Mouse (Mus musculus) MEL (cell line): ENCODE measurements around the gene Olfr90. TPM values are rescaled to one million over a fixed set of nuclear protein-coding genes. Genes with fewer than 3 reads are reported as not detected.

Experiments used
- DNase-seq: peaks from one replicate; pipeline ENCODE4 v3.0.0; 2011; ENCODE audit warnings: low read depth, low spot score
- H3K27ac ChIP-seq: 2 replicates; pipeline ENCODE4 v1.5.1; 2012; ENCODE audit warnings: low read depth, mild to moderate bottlenecking, control low read depth, low read length, moderate library complexity; ENCODE audit not compliant: control insufficient read depth
- H3K27me3 ChIP-seq, 2 experiments: fragments of 150-350 bp in 1 of 2; sonication (generic) in 1 of 2; 2 replicates each; pipeline ENCODE4 v1.6.1; 2012; ENCODE audit warnings: low read length in 2 of 2, mild to moderate bottlenecking in 2 of 2, improper control_type of control experiment in 1 of 2, moderate library complexity in 1 of 2; ENCODE audit not compliant: insufficient read depth in 2 of 2, control insufficient read depth in 1 of 2
- H3K36me3 ChIP-seq, 2 experiments: 2 replicates each; pipeline ENCODE4 v1.6.1; 2012 to 2014; ENCODE audit warnings: low read length in 2 of 2, improper control_type of control experiment in 1 of 2, inconsistent platforms in 1 of 2, mild to moderate bottlenecking in 1 of 2; ENCODE audit not compliant: insufficient read depth in 2 of 2, control insufficient read depth in 1 of 2
- H3K4me1 ChIP-seq, 2 experiments: fragments of 150-350 bp in 1 of 2; sonication (generic) in 1 of 2; 2 replicates each; pipeline ENCODE4 v1.6.1; 2012; ENCODE audit warnings: low read length in 2 of 2, improper control_type of control experiment in 1 of 2, mild to moderate bottlenecking in 1 of 2; ENCODE audit not compliant: insufficient read depth in 2 of 2, control insufficient read depth in 1 of 2
- H3K4me3 ChIP-seq, 2 experiments: fragments of 150-350 bp in 1 of 2; sonication (generic) in 1 of 2; 2 replicates each; pipeline ENCODE4 v1.5.1; 2012; ENCODE audit warnings: low read depth in 2 of 2, low read length in 2 of 2, mild to moderate bottlenecking in 2 of 2, moderate library complexity in 2 of 2, control low read depth in 1 of 2, improper control_type of control experiment in 1 of 2; ENCODE audit not compliant: control insufficient read depth in 1 of 2, insufficient read depth in 1 of 2
- H3K79me2 ChIP-seq: 2 replicates; pipeline ENCODE4 v1.6.1; 2012; ENCODE audit warnings: mild to moderate bottlenecking, low read length, moderate library complexity; ENCODE audit not compliant: control insufficient read depth, poor library complexity, insufficient read depth
- H3K9ac ChIP-seq: 2 replicates; pipeline ENCODE4 v1.6.1; 2012; ENCODE audit warnings: low read depth, mild to moderate bottlenecking, control low read depth, low read length, moderate library complexity; ENCODE audit not compliant: control insufficient read depth, poor library complexity, severe bottlenecking
- H3K9me3 ChIP-seq: fragments of 150-350 bp; sonication (generic); replicated peaks from 2 replicates; pipeline ENCODE4 v1.6.1; 2012; ENCODE audit warnings: mild to moderate bottlenecking, low read length, improper control_type of control experiment, moderate library complexity; ENCODE audit not compliant: insufficient read depth
- CHD2 ChIP-seq: IDR thresholded peaks from 2 replicates; pipeline ENCODE4 v1.6.1; 2011; ENCODE audit warnings: low read length, improper control_type of control experiment
- CTCF ChIP-seq, 3 experiments: IDR thresholded peaks in 2 of 3; conservative IDR thresholded peaks in 1 of 3; 2 replicates each; pipeline ENCODE4 v1.5.1; 2011 to 2012; ENCODE audit warnings: low read length in 3 of 3, low read depth in 2 of 3, mild to moderate bottlenecking in 2 of 3, improper control_type of control experiment in 1 of 3, inconsistent platforms in 1 of 3, mixed read lengths in 1 of 3, moderate library complexity in 1 of 3; ENCODE audit not compliant: control insufficient read depth in 1 of 3, insufficient read depth in 1 of 3, poor library complexity in 1 of 3, severe bottlenecking in 1 of 3
- ETS1 ChIP-seq: IDR thresholded peaks from 2 replicates; pipeline ENCODE4 v1.6.1; 2012; ENCODE audit warnings: low read depth, mild to moderate bottlenecking, inconsistent platforms, low read length, improper control_type of control experiment, moderate library complexity
- GATA1 ChIP-seq: IDR thresholded peaks from 2 replicates; pipeline ENCODE4 v1.6.1; 2011; ENCODE audit warnings: low read depth, low read length, improper control_type of control experiment
- JUND ChIP-seq: IDR thresholded peaks from 2 replicates; pipeline ENCODE4 v1.6.1; 2011; ENCODE audit warnings: low read depth, mild to moderate bottlenecking, improper control_type of control experiment, low read length
- KAT2A ChIP-seq: conservative IDR thresholded peaks from 2 replicates; pipeline ENCODE4 v1.6.1; 2012; ENCODE audit warnings: low read depth, low read length, improper control_type of control experiment, inconsistent platforms
- MAX ChIP-seq: IDR thresholded peaks from 2 replicates; pipeline ENCODE4 v1.6.1; 2011; ENCODE audit warnings: low read length, improper control_type of control experiment
- MAZ ChIP-seq: IDR thresholded peaks from 2 replicates; pipeline ENCODE4 v1.6.1; 2012; ENCODE audit warnings: low read depth, mild to moderate bottlenecking, inconsistent platforms, low read length, improper control_type of control experiment
- MEF2A ChIP-seq: IDR thresholded peaks from 2 replicates; pipeline ENCODE4 v1.6.1; 2014; ENCODE audit warnings: low read depth, mild to moderate bottlenecking, inconsistent platforms, low read length, improper control_type of control experiment; ENCODE audit not compliant: poor library complexity, insufficient replicate concordance, severe bottlenecking; ENCODE audit errors: extremely low read depth
- MXI1 ChIP-seq: IDR thresholded peaks from 2 replicates; pipeline ENCODE4 v1.6.1; 2011; ENCODE audit warnings: mild to moderate bottlenecking, low read depth, low read length, improper control_type of control experiment
- MYB ChIP-seq: IDR thresholded peaks from 2 replicates; pipeline ENCODE4 v1.6.1; 2011; ENCODE audit warnings: mild to moderate bottlenecking, low read depth, low read length, improper control_type of control experiment
- MYC ChIP-seq: IDR thresholded peaks from 2 replicates; pipeline ENCODE4 v1.6.1; 2011; ENCODE audit warnings: low read depth, mild to moderate bottlenecking, low read length, improper control_type of control experiment, moderate library complexity
- NRF1 ChIP-seq: IDR thresholded peaks from 2 replicates; pipeline ENCODE4 v1.6.1; 2014; ENCODE audit warnings: low read depth, mild to moderate bottlenecking, inconsistent platforms, low read length, improper control_type of control experiment, moderate library complexity; ENCODE audit not compliant: poor library complexity, insufficient read depth, severe bottlenecking
- RAD21 ChIP-seq: IDR thresholded peaks from 2 replicates; pipeline ENCODE4 v1.6.1; 2011; ENCODE audit warnings: mild to moderate bottlenecking, low read depth, low read length, improper control_type of control experiment
- RCOR1 ChIP-seq: IDR thresholded peaks from 2 replicates; pipeline ENCODE4 v1.6.1; 2012; ENCODE audit warnings: low read depth, mild to moderate bottlenecking, inconsistent platforms, low read length, improper control_type of control experiment
- SIN3A ChIP-seq: IDR thresholded peaks from 2 replicates; pipeline ENCODE4 v1.6.1; 2012; ENCODE audit warnings: low read length, improper control_type of control experiment, inconsistent platforms
- UBTF ChIP-seq: IDR thresholded peaks from 2 replicates; pipeline ENCODE4 v1.6.1; 2012; ENCODE audit warnings: low read depth, mild to moderate bottlenecking, inconsistent platforms, low read length, improper control_type of control experiment, moderate library complexity, borderline replicate concordance; ENCODE audit not compliant: insufficient read depth
- USF2 ChIP-seq, 2 experiments: IDR thresholded peaks; 2 replicates each; pipeline ENCODE4 v1.6.1; 2011 to 2012; ENCODE audit warnings: improper control_type of control experiment in 2 of 2, low read length in 2 of 2, borderline replicate concordance in 1 of 2, inconsistent platforms in 1 of 2, low read depth in 1 of 2, mild to moderate bottlenecking in 1 of 2; ENCODE audit not compliant: insufficient read depth in 1 of 2
- ZC3H11A ChIP-seq: IDR thresholded peaks from 2 replicates; pipeline ENCODE4 v1.6.1; 2012; ENCODE audit warnings: low read depth, mild to moderate bottlenecking, inconsistent platforms, low read length, improper control_type of control experiment
- ZMIZ1 ChIP-seq: IDR thresholded peaks from 2 replicates; pipeline ENCODE4 v1.6.1; 2012; ENCODE audit warnings: low read depth, mild to moderate bottlenecking, inconsistent platforms, low read length, improper control_type of control experiment, moderate library complexity
- polyA plus RNA-seq, 2 experiments: library from polyadenylated mRNA; stranded (reverse) in 1 of 2; unstranded in 1 of 2; fragments of >175 nt in 1 of 2; fragments of >200 nt in 1 of 2; gene quantifications; 2 replicates each; pipeline versions ENCODE4 v1.2.1 to v1.2.4; 2012; ENCODE audit warnings: low replicate concordance in 2 of 2, low read depth in 1 of 2; ENCODE audit not compliant: insufficient read length in 2 of 2, insufficient read depth in 1 of 2, missing spikeins in 1 of 2
- total RNA-seq: library from RNA; depleted of rRNA; stranded (reverse); fragments of 300-350 nt; gene quantifications from 2 replicates; pipeline ENCODE4 v1.2.3, GENCODE M21; 2012

Gene Olfr90
- total and polyA plus RNA-seq, 3 experiments = 0.08 TPM; not detected in 1

DNA sequence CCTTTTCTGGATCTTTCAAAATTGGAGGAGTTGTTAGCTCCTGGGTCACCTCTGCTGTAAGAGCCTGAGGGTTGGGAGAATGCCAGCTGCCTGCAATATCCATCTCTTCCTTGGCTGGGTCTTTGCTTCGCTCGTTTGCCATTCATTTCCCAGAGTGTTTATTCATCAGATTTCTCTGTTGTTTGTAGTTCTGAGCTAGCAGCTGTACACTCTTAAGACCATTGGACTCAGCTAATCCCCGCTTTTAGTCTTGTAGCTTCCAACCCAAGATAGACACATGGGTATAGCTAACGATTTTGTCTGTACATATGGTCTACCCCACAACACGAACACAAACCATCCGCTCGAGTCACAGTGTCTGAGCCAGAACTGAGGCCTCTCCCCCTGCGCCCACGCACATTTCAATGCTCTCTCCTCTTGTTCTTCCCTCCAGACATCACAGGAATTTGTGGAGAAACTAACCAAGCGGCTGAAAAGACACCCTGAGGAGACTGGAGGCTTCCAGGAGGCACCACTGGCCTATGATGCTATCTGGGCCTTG lies 26.1 kb downstream of the Olfr90 start:
- Histone ChIP-seq H3K27me3 (no peaks in the 10 kb centered on the region), H3K27ac (no peak overlapping the region), H3K9me3 (no peaks in the 10 kb centered on the region), H3K79me2 (no peaks in the 10 kb centered on the region), H3K9ac (no peak overlapping the region), H3K4me1 (peaks cover 0 to 3% of the 10 kb centered on the region in 2 experiments; a peak in 1 of 4 replicates), H3K36me3 (peaks cover 0 to 5% of the 10 kb centered on the region in 2 experiments; a peak in 2 of 4 replicates), H3K4me3 (no peak overlapping the region)
- no peak for DNase-seq
- no peak for TF ChIP-seq ETS1
- TF ChIP-seq MAX = no peak
- TF ChIP-seq MXI1 = no peak
- no peak for TF ChIP-seq ZMIZ1
- no peak for TF ChIP-seq USF2 (IDR thresholded peaks at IDR 0.05; ENCODE audit: borderline replicate concordance in 1 of 2, insufficient read depth in 1 of 2, low read depth in 1 of 2, low read length in 2 of 2)
- TF ChIP-seq MYB = no peak
- TF ChIP-seq CTCF (IDR thresholded peaks at IDR 0.05 in 2 of 3, conservative IDR thresholded peaks at IDR 0.05 in 1 of 3; ENCODE audit: control insufficient read depth in 1 of 3, insufficient read depth in 1 of 3, low read depth in 2 of 3, low read length in 3 of 3, poor library complexity in 1 of 3, severe bottlenecking in 1 of 3) = no peak
- TF ChIP-seq MAZ = no peak
- no peak for TF ChIP-seq JUND
- no peak for TF ChIP-seq CHD2
- no peak for TF ChIP-seq ZC3H11A
- no peak for TF ChIP-seq RCOR1
- TF ChIP-seq MEF2A = no peak

DNA sequence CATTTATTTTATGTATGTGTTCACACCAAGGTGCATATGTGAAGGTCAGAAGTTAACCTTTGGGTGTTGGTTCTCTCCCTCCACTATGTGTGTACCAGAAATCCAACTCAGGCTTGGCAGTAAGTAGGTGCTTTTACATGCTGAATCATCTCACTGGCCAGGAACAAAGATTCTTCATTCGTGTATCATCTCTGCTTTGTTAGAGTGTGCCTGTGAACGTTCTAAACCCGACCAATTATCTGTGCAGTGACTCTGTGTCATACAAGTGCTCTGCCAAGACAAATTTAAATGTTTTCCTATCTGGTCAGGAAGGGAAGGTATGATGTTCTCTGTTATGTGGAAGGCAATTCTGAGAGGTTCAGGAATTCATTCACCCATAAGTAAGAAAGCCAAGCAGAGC lies 26.9 kb downstream of the Olfr90 start:
- Histone ChIP-seq H3K27me3 (no peaks in the 10 kb centered on the region), H3K79me2 (no peaks in the 10 kb centered on the region), H3K9me3 (no peaks in the 10 kb centered on the region), H3K4me1 (peaks cover 0 to 3% of the 10 kb centered on the region in 2 experiments; a peak in 1 of 4 replicates), H3K36me3 (peaks cover 0 to 4% of the 10 kb centered on the region in 2 experiments; a peak in 2 of 4 replicates), H3K4me3 (no peak overlapping the region), H3K9ac (no peak overlapping the region), H3K27ac (no peak overlapping the region)
- no peak for DNase-seq
- TF ChIP-seq USF2 (IDR thresholded peaks at IDR 0.05; ENCODE audit: borderline replicate concordance in 1 of 2, insufficient read depth in 1 of 2, low read depth in 1 of 2, low read length in 2 of 2) (no peak), RCOR1 (no peak), JUND (no peak), NRF1 (no peak), KAT2A (no peak), MYC (no peak), GATA1 (no peak), UBTF (no peak), SIN3A (no peak), RAD21 (no peak)
